Mouse (Mus musculus): ENCODE measurements around the gene Zfp513. TPM values are rescaled to one million over a fixed set of nuclear protein-coding genes. Genes with fewer than 3 reads are reported as not detected.

The Zfp513 gene
- 17.0 and 19.4 TPM in 2 replicates for polyA plus RNA-seq (2015; fragmentation: Nextera tagmentation; extraction: Ambion mirVana)

DNA sequence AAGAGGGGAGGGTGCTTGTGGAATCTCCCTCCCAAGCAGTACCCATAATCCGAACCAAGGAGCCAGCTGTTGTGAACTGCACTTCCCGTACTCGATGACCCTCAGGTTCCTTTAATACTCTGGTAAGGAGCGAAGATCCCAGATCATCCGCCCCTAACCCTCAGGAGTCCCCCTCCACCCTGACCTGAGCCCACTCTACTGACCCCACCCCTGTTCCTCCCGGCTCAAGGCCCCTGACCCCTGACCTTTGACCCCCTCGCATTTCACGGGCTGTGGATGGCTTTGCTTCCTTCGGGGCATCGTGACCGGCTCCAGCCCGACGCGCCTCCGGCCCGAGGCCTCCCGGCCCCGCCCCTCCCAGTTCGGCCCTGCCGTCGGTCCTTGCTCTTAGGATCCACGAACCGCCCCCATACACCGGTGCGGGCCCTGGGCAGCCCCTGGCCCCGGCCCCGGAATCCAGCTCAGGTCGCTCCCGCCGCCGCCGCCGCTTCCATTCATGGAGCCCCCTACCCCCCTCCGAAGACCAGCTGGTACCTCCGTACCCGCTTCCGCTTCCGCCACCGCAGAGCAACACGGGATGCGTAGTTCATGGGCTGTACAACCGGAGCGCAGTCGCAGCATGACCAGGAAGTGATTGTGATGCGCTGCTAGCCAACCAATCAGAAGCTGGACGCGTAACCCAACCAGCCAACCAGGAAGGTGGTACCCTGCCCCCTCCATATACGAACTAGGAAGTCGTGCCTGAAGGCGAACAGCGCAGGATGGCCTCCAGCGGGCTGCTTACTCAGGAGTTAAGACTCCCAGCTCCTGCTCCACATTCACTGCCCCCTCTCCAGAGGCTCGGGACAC is at the start of gene Zfp513:
Zfp513 (minus strand) TSS at position 562 of the 849 bp plus-strand sequence.
- Histone ChIP-seq H3K4me3 (peak within 1 kb of the TSS; percentile 92), H3K4me2 (peak within 1 kb of the TSS; percentile 64), H3K27ac (peak within 1 kb of the TSS; percentile 85), H3K27me3 (replicated peaks) (no peaks in the 10 kb centered on the region), H3K36me3 (replicated peaks) (peaks cover 70% of the 10 kb centered on the region), H3K4me1 (peaks cover 27% of the 10 kb centered on the region), H3K9me3 (peaks cover 4% of the 10 kb centered on the region), H3K9ac (peak within 1 kb of the TSS; percentile 92)
- ATAC-seq (replicated peaks), result peak; percentile 97
- WGBS, result under 1% methylated on average over 53 of the region's 53 CpGs

DNA sequence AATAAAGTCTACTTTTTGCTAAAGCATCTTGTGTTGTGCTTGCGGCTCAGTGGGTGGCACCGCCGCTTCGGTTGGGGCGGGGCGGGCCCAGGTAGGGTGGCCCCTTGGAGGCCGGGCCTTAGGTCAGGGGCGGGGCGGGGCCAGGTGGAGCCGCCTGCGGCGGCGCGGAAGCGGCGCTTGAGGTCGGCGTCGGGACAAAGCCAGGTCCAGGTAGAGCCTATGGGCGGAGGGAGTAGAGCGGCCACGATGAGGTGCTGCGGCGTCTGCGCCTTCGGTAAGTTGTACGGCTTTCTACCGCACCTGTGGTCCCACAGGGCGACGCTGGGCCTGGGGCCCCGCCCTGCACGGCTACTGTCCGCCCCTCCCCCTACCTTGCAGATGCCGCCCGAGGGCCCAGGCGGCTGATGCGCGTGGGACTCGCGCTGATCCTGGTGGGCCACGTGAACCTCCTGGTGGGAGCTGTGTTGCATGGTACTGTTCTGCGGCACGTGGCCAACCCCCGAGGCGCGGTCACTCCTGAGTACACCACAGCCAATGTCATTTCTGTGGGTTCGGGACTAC is 49.5 kb upstream of the Zfp513 start, which contains the start of gene Krtcap3:
Krtcap3 (plus strand) TSS at position 151 of the 561 bp plus-strand sequence.
- H3K27ac ChIP-seq, result no peak within 1 kb of the TSS
- no peak within 1 kb of the TSS for H3K4me3 ChIP-seq
- H3K27me3 ChIP-seq (replicated peaks), result no peaks in the 10 kb centered on the region
- H3K4me2 ChIP-seq, result 0 out of 2 replicates have a peak within 1 kb of the TSS, but pooled peaks have one; percentile 10
- 16% methylated on average over 47 of the region's 47 CpGs for WGBS
- H3K4me1 ChIP-seq, result peaks cover 5% of the 10 kb centered on the region; the same call in 1 of the 2 replicates
- peaks cover 54% of the 10 kb centered on the region for H3K36me3 ChIP-seq (replicated peaks)
- ATAC-seq (replicated peaks), result peak; percentile 57
- no peak within 1 kb of the TSS for H3K9ac ChIP-seq
- H3K9me3 ChIP-seq, result no peaks in the 10 kb centered on the region

- H3K9ac ChIP-seq, result no peak overlapping the region
- H3K27ac ChIP-seq, result no peak overlapping the region
- no peaks in the 10 kb centered on the region for H3K9me3 ChIP-seq
- H3K4me3 ChIP-seq, result no peak overlapping the region
- H3K36me3 ChIP-seq (replicated peaks), result peaks cover 60% of the 10 kb centered on the region
- WGBS, result 54% methylated on average over 4 of the region's 4 CpGs
- ATAC-seq (replicated peaks), result peak; percentile 56
- H3K4me2 ChIP-seq, result no peak overlapping the region
- peaks cover 5% of the 10 kb centered on the region; the same call in 1 of the 2 replicates for H3K4me1 ChIP-seq
- H3K27me3 ChIP-seq (replicated peaks), result no peaks in the 10 kb centered on the region
These were observed 48.6 kb upstream of the Zfp513 start for GRCm38 (mm10) chr5:31250716-31251115.

- H3K4me3 ChIP-seq, result peak overlapping the region; percentile 91
- no peaks in the 10 kb centered on the region for H3K9me3 ChIP-seq
- H3K27me3 ChIP-seq (replicated peaks), result no peaks in the 10 kb centered on the region
- no peak overlapping the region for H3K27ac ChIP-seq
- H3K4me1 ChIP-seq, result peaks cover 8% of the 10 kb centered on the region
- H3K9ac ChIP-seq, result peak overlapping the region; percentile 89; the same call in 1 of the 2 replicates
- H3K36me3 ChIP-seq (replicated peaks), result peaks cover 29% of the 10 kb centered on the region
- no peak for ATAC-seq (replicated peaks)
- 24% methylated on average over 10 of the region's 10 CpGs for WGBS
- peak overlapping the region; percentile 74 for H3K4me2 ChIP-seq
These were observed 40.1 kb upstream of the Zfp513 start for GRCm38 (mm10) chr5:31242191-31242590.

DNA sequence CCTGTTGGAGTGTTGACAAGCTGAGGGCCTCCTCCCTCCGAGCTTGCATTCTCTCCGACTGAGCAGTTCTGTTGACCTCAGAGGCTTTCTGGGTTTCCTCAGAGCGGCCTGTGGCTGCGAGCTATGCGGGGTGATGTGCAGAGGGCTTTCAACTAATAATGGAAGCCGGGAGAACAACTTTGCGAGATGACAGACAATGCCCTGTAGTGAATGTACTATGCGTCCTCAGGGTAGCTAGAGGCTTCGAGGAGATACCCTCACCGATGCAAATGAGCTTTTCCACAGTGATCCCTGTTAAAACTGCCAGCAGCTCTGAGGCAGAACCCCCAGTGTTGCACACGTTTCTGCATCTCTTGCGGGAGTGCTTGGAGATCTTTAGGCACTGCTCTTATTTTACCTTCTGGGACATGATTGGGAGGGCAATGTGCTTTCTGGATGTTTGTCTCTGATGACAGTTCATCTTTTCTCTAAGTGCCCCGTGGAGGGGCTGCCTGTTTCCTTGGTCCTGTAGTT is 39.5 kb upstream of the Zfp513 start:
- Histone ChIP-seq H3K27me3 (replicated peaks) (no peaks in the 10 kb centered on the region), H3K9ac (peak overlapping the region; percentile 89), H3K4me3 (peak overlapping the region; percentile 91), H3K36me3 (replicated peaks) (peaks cover 24% of the 10 kb centered on the region), H3K27ac (peak overlapping the region; percentile 97), H3K9me3 (no peaks in the 10 kb centered on the region), H3K4me1 (peaks cover 8% of the 10 kb centered on the region), H3K4me2 (peak overlapping the region; percentile 74)
- no peak; the same call in 1 of the 2 replicates for ATAC-seq (replicated peaks)
- under 1% methylated on average over 13 of the region's 13 CpGs for WGBS

- Histone ChIP-seq H3K4me3 (peak within 1 kb of the TSS; percentile 91), H3K4me2 (peak within 1 kb of the TSS; percentile 74), H3K9ac (peak within 1 kb of the TSS; percentile 89), H3K9me3 (no peaks in the 10 kb centered on the region), H3K36me3 (replicated peaks) (peaks cover 17% of the 10 kb centered on the region), H3K4me1 (peaks cover 8% of the 10 kb centered on the region), H3K27me3 (replicated peaks) (no peaks in the 10 kb centered on the region), H3K27ac (peak within 1 kb of the TSS; percentile 97)
- WGBS, result under 1% methylated on average over 83 of the region's 103 CpGs
- ATAC-seq (replicated peaks), result peak; percentile 99
These were observed 38.8 kb upstream of the Zfp513 start, which contains the start of the genes Nrbp1 and Gm9970 for GRCm38 (mm10) chr5:31240637-31241521. Gene Nrbp1 (plus strand): TSS chr5:31240864. Gene Gm9970 (minus strand): TSS chr5:31241232.

DNA sequence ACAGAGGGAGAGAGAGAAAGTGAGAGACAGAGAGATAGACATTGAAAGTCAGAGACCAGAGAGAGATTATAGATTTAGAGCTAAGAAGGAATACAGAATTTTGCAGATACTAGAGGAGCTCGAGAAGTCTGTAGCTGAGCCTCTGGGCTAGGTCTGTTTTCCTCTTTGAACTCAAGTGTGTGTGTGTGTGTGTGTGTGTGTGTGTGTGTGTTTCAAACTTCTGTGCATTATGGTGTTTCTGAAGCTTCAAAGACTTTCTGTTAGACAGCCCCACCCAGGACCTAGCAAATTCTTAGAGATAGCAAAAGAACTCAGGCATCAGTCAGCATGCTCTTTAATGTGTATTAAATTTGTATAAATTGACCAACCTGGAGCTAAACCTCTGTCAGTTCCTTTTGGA is 24.5 kb upstream of the Zfp513 start:
- no peaks in the 10 kb centered on the region for H3K36me3 ChIP-seq (replicated peaks)
- WGBS, result 64% methylated on average over 1 of the region's 1 CpGs
- H3K4me1 ChIP-seq, result peaks cover 6% of the 10 kb centered on the region
- no peaks in the 10 kb centered on the region for H3K9me3 ChIP-seq
- H3K27me3 ChIP-seq (replicated peaks), result no peaks in the 10 kb centered on the region
- no peak for ATAC-seq (replicated peaks)
- no peak overlapping the region for H3K9ac ChIP-seq
- H3K4me3 ChIP-seq, result no peak overlapping the region
- H3K4me2 ChIP-seq, result no peak overlapping the region
- H3K27ac ChIP-seq, result no peak overlapping the region

GRCm38 (mm10) chr5:31222696-31223095 is 20.6 kb upstream of the Zfp513 start:
- H3K4me3 ChIP-seq, result no peak overlapping the region
- H3K9ac ChIP-seq, result no peak overlapping the region
- no peak overlapping the region for H3K27ac ChIP-seq
- H3K9me3 ChIP-seq, result no peaks in the 10 kb centered on the region
- peaks cover 22% of the 10 kb centered on the region for H3K4me1 ChIP-seq
- H3K27me3 ChIP-seq (replicated peaks), result no peaks in the 10 kb centered on the region
- H3K4me2 ChIP-seq, result no peak overlapping the region
- ATAC-seq (replicated peaks), result no peak
- whole genome bisulfite sequencing, result 95% methylated on average over 9 of the region's 9 CpGs
- H3K36me3 ChIP-seq (replicated peaks), result no peaks in the 10 kb centered on the region

DNA sequence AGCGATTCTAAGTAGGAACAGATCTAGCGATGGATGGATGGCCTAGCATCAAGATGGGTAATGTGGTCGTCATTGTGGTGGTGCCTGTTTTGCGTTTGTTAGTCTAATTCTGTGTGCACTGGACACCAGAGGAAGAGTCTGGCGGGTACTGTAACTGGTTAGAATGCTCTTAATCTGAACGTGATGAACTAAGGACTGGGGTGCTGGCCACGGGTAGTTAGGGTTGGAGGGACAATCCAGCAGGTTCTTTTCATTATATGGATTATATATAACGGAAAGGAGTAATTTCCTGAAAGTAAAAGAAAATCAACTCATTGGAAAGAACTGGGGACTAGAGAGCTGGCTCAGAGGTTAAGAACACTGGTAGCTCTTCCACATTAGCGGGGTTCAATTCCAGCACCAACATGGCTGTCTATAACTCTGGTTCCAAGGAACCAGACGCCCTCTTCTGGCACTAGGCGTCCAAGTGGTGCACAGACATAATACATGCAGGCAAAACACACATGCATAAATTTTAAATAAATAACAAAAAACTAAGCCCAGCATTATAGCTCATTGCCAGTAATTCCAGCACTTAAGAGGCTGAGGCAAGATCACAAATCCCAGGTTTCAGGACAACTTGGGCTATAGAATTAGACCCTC is 19.3 kb upstream of the Zfp513 start:
- Histone ChIP-seq H3K4me1 (peaks cover 25% of the 10 kb centered on the region), H3K27ac (peak overlapping the region; percentile 96), H3K9me3 (no peaks in the 10 kb centered on the region), H3K4me3 (peak overlapping the region; percentile 92), H3K36me3 (replicated peaks) (no peaks in the 10 kb centered on the region), H3K4me2 (peak overlapping the region; percentile 64), H3K27me3 (replicated peaks) (no peaks in the 10 kb centered on the region), H3K9ac (peak overlapping the region; percentile 87)
- WGBS, result 10% methylated on average over 11 of the region's 11 CpGs
- peak; percentile 43 for ATAC-seq (replicated peaks)

GRCm38 (mm10) chr5:31220448-31221303 is 18.6 kb upstream of the Zfp513 start, which contains the start of gene Ppm1g:
Gene Ppm1g (minus strand): TSS chr5:31220687.
- Histone ChIP-seq H3K27me3 (replicated peaks) (no peaks in the 10 kb centered on the region), H3K4me3 (peak within 1 kb of the TSS; percentile 92), H3K27ac (peak within 1 kb of the TSS; percentile 96), H3K9ac (peak within 1 kb of the TSS; percentile 87), H3K4me2 (peak within 1 kb of the TSS; percentile 64), H3K4me1 (peaks cover 25% of the 10 kb centered on the region), H3K36me3 (replicated peaks) (no peaks in the 10 kb centered on the region), H3K9me3 (no peaks in the 10 kb centered on the region)
- under 1% methylated on average over 69 of the region's 70 CpGs for WGBS
- peak; percentile 93 for ATAC-seq (replicated peaks)

All from midbrain, embryonic 15.5 days (tissue).